Mouse (Mus musculus): Measurements from ENCODE around the gene Fam193b.

- TF ChIP-seq POLR2A (IDR thresholded peaks at IDR 0.05; ENCODE audit: borderline replicate concordance, low read depth, low read length) (no peak), CTCF (IDR thresholded peaks at IDR 0.05; ENCODE audit: low read depth, low read length) (no peak)
Measured at GRCm38 (mm10) chr13:55607624-55608006, 36.7 kb upstream of the Fam193b start.
